Mouse (Mus musculus) layer of hippocampus, postnatal 10 days (tissue): ENCODE measurements around the gene Sytl1. TPM values are rescaled to one million over a fixed set of nuclear protein-coding genes. Genes with fewer than 3 reads are reported as not detected.

Experiments
- DNase-seq, 2 experiments: peaks; one replicate each; pipeline ENCODE4 v3.0.0; 2021; ENCODE audit warnings: low spot score in 2 of 2
- total RNA-seq, 2 experiments: library from RNA; stranded (reverse); gene quantifications; 2 replicates each; pipeline ENCODE4 v1.2.3; 2021

Sytl1 gene
- total RNA-seq, 2 experiments from 2014 or later: 0.51 to 0.53 TPM

- peak; percentile 76 to 87 for DNase-seq
Observed at GRCm38 (mm10) chr4:133212562-133213267, 50.2 kb downstream of the Sytl1 start.

- no peak for DNase-seq
Observed at GRCm38 (mm10) chr4:133211751-133212561, 51.0 kb downstream of the Sytl1 start, which contains the start of the genes Cd164l2 and Gpr3. TSS of gene Cd164l2 (plus strand) at chr4:133212131. TSS of gene Gpr3 (minus strand) at chr4:133212536.

GRCm38 (mm10) chr4:133210788-133211390, 52.0 kb downstream of the Sytl1 start:
- DNase-seq: no peak

- no peak for DNase-seq
Observed at GRCm38 (mm10) chr4:133210023-133210787, 52.7 kb downstream of the Sytl1 start.

GRCm38 (mm10) chr4:133209366-133209765, 53.5 kb downstream of the Sytl1 start:
- peak; percentile 60 to 74 for DNase-seq

GRCm38 (mm10) chr4:133204379-133204778, 58.5 kb downstream of the Sytl1 start:
- no peak for DNase-seq

- no peak for DNase-seq
Observed at GRCm38 (mm10) chr4:133203591-133203990, 59.3 kb downstream of the Sytl1 start.

Other genes with a start within 250 kb of the Sytl1 start
- 10 to 100 TPM; 42.3 to 42.7 TPM for gene Wasf2, start 132.6 kb downstream of the Sytl1 start, total RNA-seq
- gene Cd164l2, start 51.0 kb downstream of the Sytl1 start, total RNA-seq: 1 to 10 TPM; 3.7 to 4.0 TPM
- gene Gpr3, start 50.6 kb downstream of the Sytl1 start, total RNA-seq: 1 to 10 TPM; 5.0 to 6.0 TPM
- gene Map3k6, start 22.3 kb downstream of the Sytl1 start, total RNA-seq: 1 to 10 TPM; 4.6 to 5.7 TPM
- 10 to 100 TPM; 74.9 to 80.1 TPM for gene Tmem222, start 14.7 kb upstream of the Sytl1 start, total RNA-seq
- 10 to 100 TPM; 60.5 to 68.6 TPM for gene Wdtc1, start 90.4 kb upstream of the Sytl1 start, total RNA-seq
- 10 to 100 TPM; 45.5 to 47.4 TPM for gene Slc9a1, start 106.6 kb upstream of the Sytl1 start, total RNA-seq
- gene Tent5b, start 217.0 kb upstream of the Sytl1 start, total RNA-seq: under 1 TPM in 1 of 2 experiments, not detected in 1; 0.21 TPM
- 100 to 1,000 TPM; 129 to 130 TPM for gene Trnp1, start 235.4 kb upstream of the Sytl1 start, total RNA-seq